Mouse (Mus musculus): ENCODE data around the gene Marveld3. TPM values are rescaled to one million over a fixed set of nuclear protein-coding genes. Genes with fewer than 3 reads are reported as not detected.

The Marveld3 gene
- total RNA-seq, 2 experiments from 2014 or later: 0.35 TPM; not detected in 1

GRCm38 (mm10) chr8:109904928-109905668, 56.9 kb downstream of the Marveld3 start:
- DNase-seq (ENCODE audit: low spot score in 2 of 2): no peak

- DNase-seq (ENCODE audit: low spot score in 2 of 2): peak; percentile 22 to 74
Measured at GRCm38 (mm10) chr8:109903909-109904469, 58.0 kb downstream of the Marveld3 start.

- DNase-seq (ENCODE audit: low spot score in 2 of 2): no peak
Measured at GRCm38 (mm10) chr8:109902379-109902778, 59.6 kb downstream of the Marveld3 start.

Other genes with a start within 250 kb of the Marveld3 start
- 10 to 100 TPM; 40.9 to 44.5 TPM for gene Atxn1l, start 224.5 kb downstream of the Marveld3 start, total RNA-seq (2021)
- 10 to 100 TPM; 85.2 to 88.6 TPM for gene Ap1g1, start 183.6 kb downstream of the Marveld3 start, total RNA-seq (2021)
- gene Phlpp2, start 93.7 kb downstream of the Marveld3 start, total RNA-seq (2021): 10 to 100 TPM; 22.9 to 24.3 TPM
- not detected for gene Tat, start 28.2 kb upstream of the Marveld3 start, total RNA-seq (2021)
- not detected for gene Chst4, start 77.5 kb upstream of the Marveld3 start, total RNA-seq (2021)
- 10 to 100 TPM; 22.4 to 24.6 TPM for gene Zfp612, start 117.5 kb upstream of the Marveld3 start, total RNA-seq (2021)
- gene Gm21964, start 139.0 kb upstream of the Marveld3 start, total RNA-seq (2021): not detected
- gene Gm17720, start 140.6 kb upstream of the Marveld3 start, total RNA-seq (2021): not detected
- 100 to 1,000 TPM in 1 of 2 experiments, 10 to 100 TPM in 1; 95.2 to 112 TPM for gene Calb2, start 206.0 kb upstream of the Marveld3 start, total RNA-seq (2021)